ENCODE assay signal across 1 mouse cellular context in the genomic region with DNA sequence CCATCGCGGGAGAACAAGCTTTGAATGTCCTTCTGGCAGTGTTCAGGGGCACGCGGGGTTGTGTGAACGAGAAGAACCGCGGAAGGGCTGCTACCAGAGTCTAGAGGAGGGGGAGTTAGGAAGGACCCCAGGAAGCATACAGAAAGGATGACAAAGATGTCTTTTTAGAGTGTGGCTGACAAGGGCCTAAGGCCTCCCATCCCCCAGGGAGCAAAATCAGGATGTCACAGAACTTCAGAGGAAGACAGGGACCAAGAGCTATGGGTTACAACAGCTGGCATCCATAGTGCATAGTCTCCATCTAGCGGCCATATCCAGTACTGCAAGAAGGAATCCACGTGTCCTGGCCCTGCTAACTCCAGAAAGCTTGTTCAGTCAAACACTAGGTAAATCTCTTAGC.
A peak's percentile ranks its signal among the peaks of the same experiment; 100 is the strongest.
TF ChIP-seq lines count a peak whose summit lies in the region.

No protein-coding gene starts in this region.

TF ChIP-seq in MEL, 35 proteins besides CTCF, POLR2A, EP300 and RAD21 (continued from another document):
- TF ChIP-seq E2F4 (IDR thresholded peaks at IDR 0.05; ENCODE audit: borderline replicate concordance, low read depth, low read length) (no peak), NELFE (IDR thresholded peaks at IDR 0.05; ENCODE audit: low read depth, low read length) (no peak), KAT2A (conservative IDR thresholded peaks at IDR 0.05; ENCODE audit: low read depth, low read length) (no peak), MEF2A (IDR thresholded peaks at IDR 0.05; ENCODE audit: extremely low read depth, insufficient replicate concordance, low read depth, low read length, poor library complexity, severe bottlenecking) (no peak), ZKSCAN1 (IDR thresholded peaks at IDR 0.05; ENCODE audit: low read depth, low read length) (no peak), JUND (IDR thresholded peaks at IDR 0.05; ENCODE audit: low read depth, low read length) (no peak), RCOR1 (IDR thresholded peaks at IDR 0.05; ENCODE audit: low read depth, low read length) (0 out of 2 replicates have a peak, but pooled peaks have one; percentile 8), NRF1 (IDR thresholded peaks at IDR 0.05; ENCODE audit: insufficient read depth, low read depth, low read length, poor library complexity, severe bottlenecking) (0 out of 2 replicates have a peak, but pooled peaks have one; percentile 14), USF1 (IDR thresholded peaks at IDR 0.05; ENCODE audit: low read depth, low read length) (peak; percentile 75), MAZ (IDR thresholded peaks at IDR 0.05; ENCODE audit: low read depth, low read length) (no peak), ELF1 (IDR thresholded peaks at IDR 0.05; ENCODE audit: low read depth, low read length) (no peak), ETS1 (IDR thresholded peaks at IDR 0.05; ENCODE audit: low read depth, low read length) (peak; percentile 34; the same call in 1 of the 2 replicates), MAFK (IDR thresholded peaks at IDR 0.05; ENCODE audit: borderline replicate concordance, low read depth, low read length) (no peak), ZNF384 (IDR thresholded peaks at IDR 0.05; ENCODE audit: low read depth, low read length) (no peak), GATA1 (IDR thresholded peaks at IDR 0.05; ENCODE audit: low read depth, low read length) (no peak), SIN3A (IDR thresholded peaks at IDR 0.05; ENCODE audit: low read length) (peak; percentile 86), TAL1 (IDR thresholded peaks at IDR 0.05; ENCODE audit: low read length) (no peak), BHLHE40 (IDR thresholded peaks at IDR 0.05; ENCODE audit: borderline replicate concordance, low read depth, low read length) (no peak)
